Mouse (Mus musculus) testis, adult 2 months (tissue): Measurements from ENCODE around the gene Vkorc1. TPM values are rescaled to one million over a fixed set of nuclear protein-coding genes. Genes with fewer than 3 reads are reported as not detected.

Experiments used
- H3K27ac ChIP-seq: fragments of 200-500 bp; 2 replicates; pipeline ENCODE4 v1.5.1; 2012; ENCODE audit warnings: low read depth, low read length; ENCODE audit not compliant: control insufficient read depth, insufficient read depth
- H3K27me3 ChIP-seq: fragments of 200-500 bp; 2 replicates; pipeline ENCODE4 v1.6.1; 2012; ENCODE audit warnings: mild to moderate bottlenecking, low read length, moderate library complexity; ENCODE audit not compliant: control insufficient read depth, insufficient read depth
- H3K36me3 ChIP-seq: fragments of 200-500 bp; 2 replicates; pipeline ENCODE4 v1.6.1; 2012; ENCODE audit warnings: mild to moderate bottlenecking, low read length; ENCODE audit not compliant: control insufficient read depth, insufficient read depth
- H3K4me1 ChIP-seq: fragments of 200-500 bp; 2 replicates; pipeline ENCODE4 v1.6.1; 2012; ENCODE audit warnings: low read length; ENCODE audit not compliant: control insufficient read depth, insufficient read depth
- H3K4me3 ChIP-seq: fragments of 200-500 bp; 2 replicates; pipeline ENCODE4 v1.5.1; 2012; ENCODE audit warnings: low read depth, mild to moderate bottlenecking, low read length, moderate library complexity, mixed read lengths; ENCODE audit not compliant: control insufficient read depth
- CTCF ChIP-seq: fragments of 200-500 bp; IDR thresholded peaks from 2 replicates; pipeline ENCODE4 v1.5.1; 2012; ENCODE audit warnings: low read depth, mild to moderate bottlenecking, inconsistent platforms, low read length, moderate library complexity; ENCODE audit not compliant: control insufficient read depth, insufficient read depth, insufficient replicate concordance
- POLR2A ChIP-seq: fragments of 200-500 bp; IDR thresholded peaks from 2 replicates; pipeline ENCODE4 v1.6.1; 2012; ENCODE audit warnings: low read depth, mild to moderate bottlenecking, inconsistent platforms, low read length, moderate library complexity; ENCODE audit not compliant: control insufficient read depth
- polyA plus RNA-seq: library from polyadenylated mRNA; depleted of rRNA; stranded (reverse); fragments of >200 nt; gene quantifications from 2 replicates; pipeline ENCODE4 v1.2.3, GENCODE M21; 2012; rRNA removed

Gene Vkorc1
- polyA plus RNA-seq, 1 experiment, result 39.0 TPM

- no peaks in the 10 kb centered on the region for H3K4me1 ChIP-seq
- no peaks in the 10 kb centered on the region for H3K36me3 ChIP-seq
- H3K27ac ChIP-seq, result no peak overlapping the region
- no peaks in the 10 kb centered on the region for H3K27me3 ChIP-seq
- H3K4me3 ChIP-seq, result no peak overlapping the region
- TF ChIP-seq CTCF, result no peak
- no peak for TF ChIP-seq POLR2A
These were observed 45.2 kb downstream of the Vkorc1 start for GRCm38 (mm10) chr7:127849973-127850875.

Other genes with a start within 250 kb of the Vkorc1 start
- gene Bcl7c, start 186.7 kb downstream of the Vkorc1 start, polyA plus RNA-seq, result 69.0 and 79.6 TPM in 2 replicates
- 4.7 and 5.1 TPM in 2 replicates for gene Ctf1, start 182.9 kb downstream of the Vkorc1 start, polyA plus RNA-seq
- 0.07 TPM in 1 of 2 replicates, not detected in the other for gene Ctf2, start 163.5 kb downstream of the Vkorc1 start, polyA plus RNA-seq
- 36.9 and 37.2 TPM in 2 replicates for gene Fbxl19, start 151.1 kb downstream of the Vkorc1 start, polyA plus RNA-seq
- gene Orai3, start 125.8 kb downstream of the Vkorc1 start, polyA plus RNA-seq, result 13.8 and 13.9 TPM in 2 replicates
- gene Setd1a, start 118.9 kb downstream of the Vkorc1 start, polyA plus RNA-seq, result 15.9 and 18.2 TPM in 2 replicates
- not detected in 2 replicates for gene Gm49388, start 110.0 kb downstream of the Vkorc1 start, polyA plus RNA-seq
- gene Hsd3b7, start 95.0 kb downstream of the Vkorc1 start, polyA plus RNA-seq, result 6.1 and 7.1 TPM in 2 replicates
- 18.3 and 19.4 TPM in 2 replicates for gene Stx4a, start 71.3 kb downstream of the Vkorc1 start, polyA plus RNA-seq
- 2.2 and 2.4 TPM in 2 replicates for gene Stx1b, start 71.1 kb downstream of the Vkorc1 start, polyA plus RNA-seq
- 57.9 and 60.3 TPM in 2 replicates for gene Zfp646, start 19.4 kb downstream of the Vkorc1 start, polyA plus RNA-seq
- gene Zfp668, start 18.8 kb downstream of the Vkorc1 start, polyA plus RNA-seq, result 3.2 TPM in 2 replicates
- gene Prss53, start 4.6 kb downstream of the Vkorc1 start, polyA plus RNA-seq, result 0.76 and 0.88 TPM in 2 replicates
- gene Gm21974, start 163 bp downstream of the Vkorc1 start, polyA plus RNA-seq, result not detected in 2 replicates
- 7.9 and 10.6 TPM in 2 replicates for gene Bckdk, start 8.5 kb upstream of the Vkorc1 start, polyA plus RNA-seq
- 98.4 and 105 TPM in 2 replicates for gene Kat8, start 16.9 kb upstream of the Vkorc1 start, polyA plus RNA-seq
- gene Prss8, start 34.5 kb upstream of the Vkorc1 start, polyA plus RNA-seq, result 0.26 and 4.0 TPM in 2 replicates
- gene Prss36, start 51.1 kb upstream of the Vkorc1 start, polyA plus RNA-seq, result 5.9 and 6.3 TPM in 2 replicates
- 271 and 306 TPM in 2 replicates for gene Fus, start 71.8 kb upstream of the Vkorc1 start, polyA plus RNA-seq
- gene Pycard, start 98.2 kb upstream of the Vkorc1 start, polyA plus RNA-seq, result 2.9 and 3.1 TPM in 2 replicates
- gene Trim72, start 108.3 kb upstream of the Vkorc1 start, polyA plus RNA-seq, result 0.25 and 0.32 TPM in 2 replicates
- 0.25 and 0.55 TPM in 2 replicates for gene Itgam, start 167.0 kb upstream of the Vkorc1 start, polyA plus RNA-seq
- not detected in 2 replicates for gene Gm49368, start 167.1 kb upstream of the Vkorc1 start, polyA plus RNA-seq
- gene Itgax, start 233.9 kb upstream of the Vkorc1 start, polyA plus RNA-seq, result 0.16 and 0.24 TPM in 2 replicates